Mouse (Mus musculus): ENCODE data around the gene Gm49325. TPM values are rescaled to one million over a fixed set of nuclear protein-coding genes. Genes with fewer than 3 reads are reported as not detected.

Gene Gm49325
- polyA plus RNA-seq, 1 experiment from 2014 or later: 8.6 TPM

MicroRNAs encoded within 50 kb of the gene (microRNA counts, 519-probe panel; counts per million panel counts)
- not detected for microRNA mmu-miR-1930

Small RNA genes lying within 50 kb of the gene (microRNA-seq; reads per million reads assigned to microRNA genes)
- gene Mir1930: 13.2 reads per million, percentile 28 among the genes with 10 or more reads in this experiment

Other genes starting within 250 kb of the Gm49325 start
- gene Adarb1, start 187.9 kb upstream of the Gm49325 start, polyA plus RNA-seq (2015; fragmentation: Nextera tagmentation; extraction: Ambion mirVana): 11.9 and 12.6 TPM in 2 replicates
- 43.0 and 44.2 TPM in 2 replicates for gene Fam207a, start 90.4 kb upstream of the Gm49325 start, polyA plus RNA-seq (2015; fragmentation: Nextera tagmentation; extraction: Ambion mirVana)
- gene Itgb2, start 75.9 kb upstream of the Gm49325 start, polyA plus RNA-seq (2015; fragmentation: Nextera tagmentation; extraction: Ambion mirVana): 0.65 and 0.87 TPM in 2 replicates
- gene Pttg1ip, start 24.5 kb upstream of the Gm49325 start, polyA plus RNA-seq (2015; fragmentation: Nextera tagmentation; extraction: Ambion mirVana): 67.5 and 71.0 TPM in 2 replicates
- 318 and 322 TPM in 2 replicates for gene Sumo3, start 100 bp upstream of the Gm49325 start, polyA plus RNA-seq (2015; fragmentation: Nextera tagmentation; extraction: Ambion mirVana)
- 108 and 117 TPM in 2 replicates for gene Ube2g2, start 16.1 kb downstream of the Gm49325 start, polyA plus RNA-seq (2015; fragmentation: Nextera tagmentation; extraction: Ambion mirVana)
- gene Tspear, start 80.4 kb downstream of the Gm49325 start, polyA plus RNA-seq (2015; fragmentation: Nextera tagmentation; extraction: Ambion mirVana): 0.17 and 0.52 TPM in 2 replicates
- not detected in 2 replicates for gene Gm19402, start 84.6 kb downstream of the Gm49325 start, polyA plus RNA-seq (2015; fragmentation: Nextera tagmentation; extraction: Ambion mirVana)
- not detected in 2 replicates for gene Gm9508, start 91.0 kb downstream of the Gm49325 start, polyA plus RNA-seq (2015; fragmentation: Nextera tagmentation; extraction: Ambion mirVana)
- gene Gm10272, start 100.4 kb downstream of the Gm49325 start, polyA plus RNA-seq (2015; fragmentation: Nextera tagmentation; extraction: Ambion mirVana): not detected in 2 replicates
- not detected in 2 replicates for gene Gm10024, start 105.3 kb downstream of the Gm49325 start, polyA plus RNA-seq (2015; fragmentation: Nextera tagmentation; extraction: Ambion mirVana)
- gene Gm10142, start 109.6 kb downstream of the Gm49325 start, polyA plus RNA-seq (2015; fragmentation: Nextera tagmentation; extraction: Ambion mirVana): not detected in 2 replicates
- not detected in 2 replicates for gene Krtap12-1, start 114.4 kb downstream of the Gm49325 start, polyA plus RNA-seq (2015; fragmentation: Nextera tagmentation; extraction: Ambion mirVana)
- not detected in 2 replicates for gene Gm10100, start 120.3 kb downstream of the Gm49325 start, polyA plus RNA-seq (2015; fragmentation: Nextera tagmentation; extraction: Ambion mirVana)
- not detected in 2 replicates for gene Gm18596, start 136.4 kb downstream of the Gm49325 start, polyA plus RNA-seq (2015; fragmentation: Nextera tagmentation; extraction: Ambion mirVana)
- gene Gm9736, start 145.2 kb downstream of the Gm49325 start, polyA plus RNA-seq (2015; fragmentation: Nextera tagmentation; extraction: Ambion mirVana): not detected in 2 replicates
- not detected in 2 replicates for gene Gm3233, start 153.5 kb downstream of the Gm49325 start, polyA plus RNA-seq (2015; fragmentation: Nextera tagmentation; extraction: Ambion mirVana)
- not detected in 2 replicates for gene Gm3238, start 165.1 kb downstream of the Gm49325 start, polyA plus RNA-seq (2015; fragmentation: Nextera tagmentation; extraction: Ambion mirVana)
- gene Gm7138, start 170.7 kb downstream of the Gm49325 start, polyA plus RNA-seq (2015; fragmentation: Nextera tagmentation; extraction: Ambion mirVana): not detected in 2 replicates
- not detected in 2 replicates for gene Gm3250, start 176.3 kb downstream of the Gm49325 start, polyA plus RNA-seq (2015; fragmentation: Nextera tagmentation; extraction: Ambion mirVana)
- gene Gm7137, start 182.0 kb downstream of the Gm49325 start, polyA plus RNA-seq (2015; fragmentation: Nextera tagmentation; extraction: Ambion mirVana): not detected in 2 replicates
- not detected in 2 replicates for gene Gm9639, start 188.9 kb downstream of the Gm49325 start, polyA plus RNA-seq (2015; fragmentation: Nextera tagmentation; extraction: Ambion mirVana)
- gene Gm19668, start 192.9 kb downstream of the Gm49325 start, polyA plus RNA-seq (2015; fragmentation: Nextera tagmentation; extraction: Ambion mirVana): not detected in 2 replicates
- not detected in 2 replicates for gene Gm9507, start 205.6 kb downstream of the Gm49325 start, polyA plus RNA-seq (2015; fragmentation: Nextera tagmentation; extraction: Ambion mirVana)
- gene Gm2696, start 208.5 kb downstream of the Gm49325 start, polyA plus RNA-seq (2015; fragmentation: Nextera tagmentation; extraction: Ambion mirVana): not detected in 2 replicates
- not detected in 2 replicates for gene Krtap10-4, start 220.9 kb downstream of the Gm49325 start, polyA plus RNA-seq (2015; fragmentation: Nextera tagmentation; extraction: Ambion mirVana)
- gene Krtap10-10, start 229.8 kb downstream of the Gm49325 start, polyA plus RNA-seq (2015; fragmentation: Nextera tagmentation; extraction: Ambion mirVana): not detected in 2 replicates
- not detected in 2 replicates for gene Gm36176, start 240.6 kb downstream of the Gm49325 start, polyA plus RNA-seq (2015; fragmentation: Nextera tagmentation; extraction: Ambion mirVana)
- gene Gm10318, start 246.7 kb downstream of the Gm49325 start, polyA plus RNA-seq (2015; fragmentation: Nextera tagmentation; extraction: Ambion mirVana): not detected in 2 replicates

All from forebrain, embryonic 15.5 days (tissue).